Comparison of ENCODE assay signal across 15 mouse cellular contexts in genomic region chr10:26889226-26889625, GRCm38 (mm10).
DNase-seq lines count a peak whose midpoint lies in the region; ATAC-seq lines count a peak whose summit lies in the region.
"Had no signal": no experiment of that assay in that cellular context is flagged by ENCODE, and none has a peak within 500 bp of the region (broad histone marks: within the 10 kb centered on the region; RNA-seq: fewer than 3 reads in every experiment).

No protein-coding gene starts in this region.

- no peaks in the 10 kb centered on the region; the same call in 1 of the 2 replicates for H3K4me1 ChIP-seq in hindbrain, embryonic 16.5 days (ENCODE audit: control insufficient read depth, insufficient read depth, low read depth, low read length)
- H3K4me1 ChIP-seq in hindbrain, embryonic 10.5 days (replicated peaks) = peaks cover 3% of the 10 kb centered on the region; the same call in 1 of the 2 replicates
- H3K4me1 ChIP-seq in midbrain, embryonic 10.5 days = peaks cover 4% of the 10 kb centered on the region; the same call in 1 of the 2 replicates
- no peaks in the 10 kb centered on the region for H3K4me1 ChIP-seq in midbrain, embryonic 15.5 days
- H3K4me1 ChIP-seq: heart, embryonic 10.5 days had no signal

- H3K9me3 ChIP-seq in hindbrain, embryonic 16.5 days (ENCODE audit: control insufficient read depth, low read length) = no peaks in the 10 kb centered on the region
- H3K9me3 ChIP-seq in hindbrain, embryonic 10.5 days = no peaks in the 10 kb centered on the region
- H3K9me3 ChIP-seq in midbrain, embryonic 10.5 days (replicated peaks) = no peaks in the 10 kb centered on the region
- H3K9me3 ChIP-seq in midbrain, embryonic 15.5 days = no peaks in the 10 kb centered on the region
- H3K9me3 ChIP-seq: heart, embryonic 10.5 days; midbrain, embryonic 12.5 days had no signal

- no peak overlapping the region for H3K4me3 ChIP-seq in hindbrain, embryonic 16.5 days (ENCODE audit: low read length)
- no peak overlapping the region for H3K4me3 ChIP-seq in hindbrain, embryonic 10.5 days
- H3K4me3 ChIP-seq in midbrain, embryonic 10.5 days = no peak overlapping the region
- H3K4me3 ChIP-seq in midbrain, embryonic 15.5 days = no peak overlapping the region
- H3K4me3 ChIP-seq: heart, embryonic 10.5 days; layer of hippocampus, adult 2 months; midbrain, embryonic 12.5 days had no signal

- H3K4me2 ChIP-seq in hindbrain, embryonic 16.5 days (ENCODE audit: low read length) = no peak overlapping the region
- no peak overlapping the region for H3K4me2 ChIP-seq in midbrain, embryonic 15.5 days
- H3K4me2 ChIP-seq: midbrain, embryonic 12.5 days had no signal

- DNase-seq in adrenal gland, adult 2 months = peak; percentile 60
- DNase-seq in adrenal gland, postnatal 4 days (ENCODE audit: low spot score in 2 of 2) = no peak
- no peak for DNase-seq in hindbrain, embryonic 10.5 days (ENCODE audit: low spot score)
- peak; percentile 15 for DNase-seq in midbrain, embryonic 10.5 days (ENCODE audit: low spot score)
- peak; percentile 38 for DNase-seq in embryo, embryonic 11 days
- DNase-seq in gastrocnemius, adult 18-20 months (ENCODE audit: low spot score) = no peak
- DNase-seq: cerebellum, postnatal 36 days; gastrocnemius, postnatal 25 days; lung, postnatal 14 days had no signal

- ATAC-seq in hindbrain, embryonic 16.5 days = peak; percentile 21; the same call in 1 of the 2 replicates
- no peak for ATAC-seq in midbrain, embryonic 15.5 days (replicated peaks)

- no peak overlapping the region for H3K27ac ChIP-seq in hindbrain, embryonic 16.5 days (ENCODE audit: low read depth, low read length)
- H3K27ac ChIP-seq in hindbrain, embryonic 10.5 days = no peak overlapping the region
- H3K27ac ChIP-seq in midbrain, embryonic 10.5 days (replicated peaks) = no peak overlapping the region
- no peak overlapping the region for H3K27ac ChIP-seq in midbrain, embryonic 15.5 days
- H3K27ac ChIP-seq: heart, embryonic 10.5 days; layer of hippocampus, adult 2 months; midbrain, embryonic 12.5 days had no signal

- H3K36me3 ChIP-seq in hindbrain, embryonic 16.5 days (ENCODE audit: control insufficient read depth, insufficient read depth, low read length) = no peaks in the 10 kb centered on the region
- H3K36me3 ChIP-seq in hindbrain, embryonic 10.5 days = no peaks in the 10 kb centered on the region
- H3K36me3 ChIP-seq in midbrain, embryonic 10.5 days = no peaks in the 10 kb centered on the region
- H3K36me3 ChIP-seq in midbrain, embryonic 15.5 days (replicated peaks) = no peaks in the 10 kb centered on the region
- H3K36me3 ChIP-seq: heart, embryonic 10.5 days; midbrain, embryonic 12.5 days had no signal

- WGBS in hindbrain, embryonic 16.5 days = 21% methylated on average over 6 of the region's 6 CpGs
- 30% methylated on average over 6 of the region's 6 CpGs for WGBS in hindbrain, embryonic 10.5 days
- WGBS in midbrain, embryonic 10.5 days = 39% methylated on average over 6 of the region's 6 CpGs
- 20% methylated on average over 6 of the region's 6 CpGs for WGBS in midbrain, embryonic 15.5 days

- no peaks in the 10 kb centered on the region for H3K27me3 ChIP-seq in hindbrain, embryonic 16.5 days (replicated peaks; ENCODE audit: control insufficient read depth, insufficient read depth, low read length)
- H3K27me3 ChIP-seq in hindbrain, embryonic 10.5 days (ENCODE audit: insufficient read depth, poor library complexity, severe bottlenecking) = no peaks in the 10 kb centered on the region
- H3K27me3 ChIP-seq in midbrain, embryonic 10.5 days (ENCODE audit: low read depth, poor library complexity, severe bottlenecking) = no peaks in the 10 kb centered on the region
- H3K27me3 ChIP-seq in midbrain, embryonic 15.5 days (replicated peaks) = no peaks in the 10 kb centered on the region
- H3K27me3 ChIP-seq: CH12.LX; midbrain, embryonic 12.5 days had no signal

- no peak overlapping the region for H3K9ac ChIP-seq in hindbrain, embryonic 16.5 days (ENCODE audit: low read depth, low read length)
- no peak overlapping the region for H3K9ac ChIP-seq in midbrain, embryonic 15.5 days
- H3K9ac ChIP-seq: midbrain, embryonic 12.5 days had no signal

Comparison
In these comparisons a context has a peak if more than half of its experiments do, and no peak if none do; other contexts are left out.
1. DNase-seq: peak in adrenal gland, adult 2 months (single experiment), midbrain, embryonic 10.5 days (single experiment) and embryo, embryonic 11 days (single experiment); none in adrenal gland, postnatal 4 days (0 of 2), hindbrain, embryonic 10.5 days (single experiment) and gastrocnemius, adult 18-20 months (single experiment).